ENCODE assay signal across 22 mouse cellular contexts in the genomic region with DNA sequence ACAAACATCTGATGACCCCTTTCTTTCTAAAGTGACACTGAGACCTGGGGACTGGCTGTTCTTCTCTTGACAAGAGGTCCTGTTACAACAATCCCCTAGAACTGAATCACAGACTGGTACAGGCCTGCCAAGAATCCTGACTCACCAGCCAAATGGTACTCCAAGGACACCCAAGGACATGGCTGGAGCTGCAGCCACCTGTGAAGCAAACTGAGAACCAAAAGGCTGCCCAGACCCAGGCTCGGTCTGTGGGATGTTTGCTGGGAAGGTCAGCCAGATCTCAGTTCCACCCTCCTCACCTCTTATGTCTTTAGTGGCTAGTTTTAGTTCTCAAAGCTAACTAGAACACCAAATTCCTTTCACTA.
DNase-seq lines count a peak whose midpoint lies in the region; ATAC-seq and TF ChIP-seq lines count a peak whose summit lies in the region.
"Had no signal": no experiment of that assay in that cellular context is flagged by ENCODE, and none has a peak within 500 bp of the region (broad histone marks: within the 10 kb centered on the region; RNA-seq: fewer than 3 reads in every experiment).

No protein-coding gene starts in this region.

- DNase-seq in gastrocnemius, adult 2 months: peak; percentile 27
- DNase-seq in gastrocnemius, postnatal 4 days (ENCODE audit: low spot score in 2 of 2): no peak
- DNase-seq in 3134 (ENCODE audit: extremely low read depth, insufficient read length, low spot score): peak; percentile 43
- peak; percentile 82 to 86 for DNase-seq in adrenal gland, postnatal 36 days
- no peak for DNase-seq in urinary bladder, postnatal 4 days (ENCODE audit: low spot score in 2 of 2)
- DNase-seq: cerebellum, adult 11 months; kidney, adult 2 months; kidney, postnatal 36 days; liver; lung, adult 18-20 months; lung, postnatal 36 days; right cerebral cortex, adult 18-20 months; spleen, adult 18-20 months; thymus, adult 2 months had no signal

- H3K79me2 ChIP-seq in C2C12 (ENCODE audit: control insufficient read depth, insufficient read depth): no peaks in the 10 kb centered on the region

- no peak overlapping the region for H3K27ac ChIP-seq in gastrocnemius, adult 2 months
- no peak overlapping the region for H3K27ac ChIP-seq in kidney, embryonic 15.5 days
- H3K27ac ChIP-seq: embryonic facial prominence, embryonic 13.5 days; hindbrain, embryonic 10.5 days; neural tube, embryonic 15.5 days; stomach, embryonic 15.5 days had no signal

- no peaks in the 10 kb centered on the region for H3K36me3 ChIP-seq in C2C12 (ENCODE audit: control insufficient read depth, insufficient read depth)
- H3K36me3 ChIP-seq in kidney, embryonic 15.5 days: no peaks in the 10 kb centered on the region
- H3K36me3 ChIP-seq: embryonic facial prominence, embryonic 13.5 days; hindbrain, embryonic 10.5 days; neural tube, embryonic 15.5 days; stomach, embryonic 15.5 days had no signal

- intact Hi-C loops in gastrocnemius, adult 2 months (cut with DNase I): no loop called here

- no peak overlapping the region for H3K4me2 ChIP-seq in kidney, embryonic 15.5 days
- H3K4me2 ChIP-seq: embryonic facial prominence, embryonic 13.5 days; midbrain, embryonic 11.5 days; neural tube, embryonic 15.5 days; stomach, embryonic 15.5 days had no signal

- H3ac ChIP-seq in C2C12 (ENCODE audit: control insufficient read depth, insufficient read length, low read depth): no peak overlapping the region

- no peaks in the 10 kb centered on the region for H3K79me3 ChIP-seq in C2C12 (ENCODE audit: low read depth)

- TF ChIP-seq CTCF in gastrocnemius, adult 2 months (IDR thresholded peaks at IDR 0.05): no peak
- TF ChIP-seq CTCF in C2C12 (IDR thresholded peaks at IDR 0.05; ENCODE audit: control insufficient read depth, insufficient read depth, insufficient read length): no peak

- no peaks in the 10 kb centered on the region for H3K27me3 ChIP-seq in C2C12 (ENCODE audit: control insufficient read depth, insufficient read depth, insufficient read length)
- H3K27me3 ChIP-seq in kidney, embryonic 15.5 days: no peaks in the 10 kb centered on the region
- H3K27me3 ChIP-seq: embryonic facial prominence, embryonic 13.5 days; neural tube, embryonic 15.5 days; stomach, embryonic 15.5 days had no signal

- H3K9ac ChIP-seq in kidney, embryonic 15.5 days: no peak overlapping the region
- H3K9ac ChIP-seq: embryonic facial prominence, embryonic 13.5 days; neural tube, embryonic 15.5 days; stomach, embryonic 15.5 days had no signal

- no peak for ATAC-seq in kidney, embryonic 15.5 days (replicated peaks; ENCODE audit: low FRiP score)
- ATAC-seq: forebrain, embryonic 16.5 days had no signal

- H3K4me1 ChIP-seq in kidney, embryonic 15.5 days: no peaks in the 10 kb centered on the region
- H3K4me1 ChIP-seq: embryonic facial prominence, embryonic 13.5 days; stomach, embryonic 15.5 days had no signal

- no peaks in the 10 kb centered on the region for H3K9me3 ChIP-seq in kidney, embryonic 15.5 days (replicated peaks)
- H3K9me3 ChIP-seq: embryonic facial prominence, embryonic 13.5 days; hindbrain, embryonic 10.5 days; neural tube, embryonic 15.5 days; stomach, embryonic 15.5 days had no signal

- 62% methylated on average over 1 of the region's 1 CpGs for WGBS in kidney, embryonic 15.5 days

- H3K4me3 ChIP-seq in gastrocnemius, adult 2 months: no peak overlapping the region
- H3K4me3 ChIP-seq in C2C12 (ENCODE audit: insufficient read depth, poor library complexity, severe bottlenecking): no peak overlapping the region
- H3K4me3 ChIP-seq in kidney, embryonic 15.5 days (replicated peaks): no peak overlapping the region
- H3K4me3 ChIP-seq: embryonic facial prominence, embryonic 13.5 days; hindbrain, embryonic 10.5 days; neural tube, embryonic 15.5 days; stomach, embryonic 15.5 days had no signal

TF ChIP-seq in C2C12, 6 proteins besides CTCF, POLR2A, EP300 and RAD21:
- TF ChIP-seq FOSL1 (IDR thresholded peaks at IDR 0.05; ENCODE audit: insufficient read depth, low read length, poor library complexity, severe bottlenecking) (no peak), MYOD1 (IDR thresholded peaks at IDR 0.05; ENCODE audit: control insufficient read depth, insufficient read length, low read depth) (peak; percentile 15)

Comparison
In these comparisons a context has a peak if more than half of its experiments do, and no peak if none do; other contexts are left out.
1. DNase-seq: peak in gastrocnemius, adult 2 months (single experiment), 3134 (single experiment) and adrenal gland, postnatal 36 days (2 of 2); none in gastrocnemius, postnatal 4 days (0 of 2) and urinary bladder, postnatal 4 days (0 of 2).